In genomic region chr12:55820661-55821314, GRCm38 (mm10) we compare ENCODE assay signal across 8 mouse cellular contexts. TPM values are rescaled to one million over a fixed set of nuclear protein-coding genes. Genes with fewer than 3 reads are reported as not detected.
DNase-seq lines count a peak whose midpoint lies in the region; ATAC-seq and TF ChIP-seq lines count a peak whose summit lies in the region.

Ralgapa1 (minus strand) TSS chr12:55821167.

- DNase-seq in Patski (ENCODE audit: low read depth, low spot score) = peak; percentile 61
- DNase-seq in cerebellum, postnatal 14 days = peak; percentile 92 to 93
- DNase-seq in frontal cortex, postnatal 25 days (ENCODE audit: low spot score in 2 of 2) = peak; percentile 70 to 79
- DNase-seq in hindbrain, embryonic 14.5 days (ENCODE audit: low spot score) = peak; percentile 95
- DNase-seq in layer of hippocampus, postnatal 36 days = peak; percentile 85 to 86
- DNase-seq in lung, postnatal 36 days = peak; percentile 93
- DNase-seq in retina, postnatal 1 day = peak; percentile 97
- peak; percentile 73 to 74 for DNase-seq in urinary bladder, adult 18-20 months (ENCODE audit: low spot score in 2 of 2)

- H3K4me3 ChIP-seq in hindbrain, embryonic 14.5 days (replicated peaks; ENCODE audit: low read length) = peak within 1 kb of the TSS; percentile 77

- peak within 1 kb of the TSS; percentile 83 for H3K9ac ChIP-seq in hindbrain, embryonic 14.5 days

- H3K4me2 ChIP-seq in hindbrain, embryonic 14.5 days (replicated peaks) = peak within 1 kb of the TSS; percentile 82

- H3K4me1 ChIP-seq in hindbrain, embryonic 14.5 days (replicated peaks; ENCODE audit: control insufficient read depth, insufficient read depth, low read length) = peaks cover 17% of the 10 kb centered on the region

- TF ChIP-seq CTCF in Patski (IDR thresholded peaks at IDR 0.05) = peak; percentile 63

- peak within 1 kb of the TSS; percentile 96 for H3K27ac ChIP-seq in hindbrain, embryonic 14.5 days

- H3K27me3 ChIP-seq in Patski = no peaks in the 10 kb centered on the region
- no peaks in the 10 kb centered on the region for H3K27me3 ChIP-seq in hindbrain, embryonic 14.5 days (ENCODE audit: control insufficient read depth, insufficient read depth, low read length)

- H3K9me3 ChIP-seq in hindbrain, embryonic 14.5 days (ENCODE audit: control insufficient read depth, low read length) = no peaks in the 10 kb centered on the region

- POLR2A ChIA-PET in Patski (lab: Charles Lee) = interaction anchor here (0.7 to 0.8 kb wide), 2 partner anchors 16 to 74 kb away, joined by 3 to 5 read pairs; no protein-coding TSS in a partner anchor

- WGBS in hindbrain, embryonic 14.5 days = under 1% methylated on average over 71 of the region's 78 CpGs

- ATAC-seq in Patski = peak; percentile 83
- ATAC-seq in hindbrain, embryonic 14.5 days (ENCODE audit: low FRiP score) = peak; percentile 96

- no peaks in the 10 kb centered on the region for H3K36me3 ChIP-seq in hindbrain, embryonic 14.5 days (replicated peaks; ENCODE audit: control insufficient read depth, insufficient read depth)

- CTCF ChIA-PET in Patski (lab: Charles Lee) = interaction anchor here (0.6 to 3.8 kb wide), 2 partner anchors 10 to 1135 kb away, joined by 3 to 20 read pairs; no protein-coding TSS in a partner anchor

- in situ Hi-C loops in Patski (cut with MboI; ENCODE audit: low pct_unique_long_range_greater_than_20kb) = no loop called here

RNA-seq across cellular contexts. Expression of gene Ralgapa1, which starts in this region (rescaled TPM):
- 36.0 TPM for polyA plus RNA-seq in Patski (2021)
- polyA plus RNA-seq in hindbrain, embryonic 14.5 days (2014; fragmentation: Nextera tagmentation; extraction: Ambion mirVana) = 36.1 and 36.4 TPM in 2 replicates
- total RNA-seq in layer of hippocampus, postnatal 36 days (2021) = 100 to 1,000 TPM; 119 to 131 TPM

Comparison
In these comparisons a context has a peak if more than half of its experiments do, and no peak if none do; other contexts are left out.
1. Peak in every context shown above with its lines: DNase-seq, ATAC-seq, H3K4me3 ChIP-seq and H3K27ac ChIP-seq.